Mouse (Mus musculus) MEL (cell line): Measurements from ENCODE around the gene Lcmt2.

Experiments
- CHD1 ChIP-seq: IDR thresholded peaks from 2 replicates; pipeline ENCODE4 v1.6.1; 2012; ENCODE audit warnings: low read depth, mild to moderate bottlenecking, inconsistent platforms, low read length, improper control_type of control experiment
- CTCF ChIP-seq, 3 experiments: IDR thresholded peaks in 2 of 3; conservative IDR thresholded peaks in 1 of 3; 2 replicates each; pipeline ENCODE4 v1.5.1; 2011 to 2012; ENCODE audit warnings: low read length in 3 of 3, low read depth in 2 of 3, mild to moderate bottlenecking in 2 of 3, improper control_type of control experiment in 1 of 3, inconsistent platforms in 1 of 3, mixed read lengths in 1 of 3, moderate library complexity in 1 of 3; ENCODE audit not compliant: control insufficient read depth in 1 of 3, insufficient read depth in 1 of 3, poor library complexity in 1 of 3, severe bottlenecking in 1 of 3
- ELF1 ChIP-seq: IDR thresholded peaks from 2 replicates; pipeline ENCODE4 v1.6.1; 2014; ENCODE audit warnings: low read depth, mild to moderate bottlenecking, inconsistent platforms, low read length, improper control_type of control experiment, moderate library complexity
- EP300 ChIP-seq, 2 experiments: IDR thresholded peaks; 2 replicates each; pipeline ENCODE4 v1.6.1; 2011; ENCODE audit warnings: improper control_type of control experiment in 2 of 2, low read length in 2 of 2, low read depth in 1 of 2, mild to moderate bottlenecking in 1 of 2
- ETS1 ChIP-seq: IDR thresholded peaks from 2 replicates; pipeline ENCODE4 v1.6.1; 2012; ENCODE audit warnings: low read depth, mild to moderate bottlenecking, inconsistent platforms, low read length, improper control_type of control experiment, moderate library complexity
- GATA1 ChIP-seq: IDR thresholded peaks from 2 replicates; pipeline ENCODE4 v1.6.1; 2011; ENCODE audit warnings: low read depth, low read length, improper control_type of control experiment
- NRF1 ChIP-seq: IDR thresholded peaks from 2 replicates; pipeline ENCODE4 v1.6.1; 2014; ENCODE audit warnings: low read depth, mild to moderate bottlenecking, inconsistent platforms, low read length, improper control_type of control experiment, moderate library complexity; ENCODE audit not compliant: poor library complexity, insufficient read depth, severe bottlenecking
- POLR2A ChIP-seq, 2 experiments: IDR thresholded peaks; 2 replicates each; pipeline ENCODE4 v1.6.1; 2011 to 2012; ENCODE audit warnings: low read length in 2 of 2, mild to moderate bottlenecking in 2 of 2, control low read depth in 1 of 2, improper control_type of control experiment in 1 of 2, low read depth in 1 of 2, moderate library complexity in 1 of 2; ENCODE audit not compliant: control insufficient read depth in 1 of 2, insufficient read depth in 1 of 2, poor library complexity in 1 of 2
- POLR2AphosphoS2 ChIP-seq: IDR thresholded peaks from 2 replicates; pipeline ENCODE4 v1.6.1; 2011; ENCODE audit warnings: low read length, improper control_type of control experiment
- TAL1 ChIP-seq: IDR thresholded peaks from 2 replicates; pipeline ENCODE4 v1.6.1; 2012; ENCODE audit warnings: mild to moderate bottlenecking, inconsistent platforms, low read length, moderate library complexity, mixed read lengths
- TBP ChIP-seq: IDR thresholded peaks from 2 replicates; pipeline ENCODE4 v1.8.0; 2011; ENCODE audit warnings: low read depth, low read length, improper control_type of control experiment
- USF1 ChIP-seq: IDR thresholded peaks from 2 replicates; pipeline ENCODE4 v1.6.1; 2014; ENCODE audit warnings: low read depth, mild to moderate bottlenecking, inconsistent platforms, low read length, improper control_type of control experiment, moderate library complexity
- USF2 ChIP-seq, 2 experiments: IDR thresholded peaks; 2 replicates each; pipeline ENCODE4 v1.6.1; 2011 to 2012; ENCODE audit warnings: improper control_type of control experiment in 2 of 2, low read length in 2 of 2, borderline replicate concordance in 1 of 2, inconsistent platforms in 1 of 2, low read depth in 1 of 2, mild to moderate bottlenecking in 1 of 2; ENCODE audit not compliant: insufficient read depth in 1 of 2
- ZC3H11A ChIP-seq: IDR thresholded peaks from 2 replicates; pipeline ENCODE4 v1.6.1; 2012; ENCODE audit warnings: low read depth, mild to moderate bottlenecking, inconsistent platforms, low read length, improper control_type of control experiment

DNA sequence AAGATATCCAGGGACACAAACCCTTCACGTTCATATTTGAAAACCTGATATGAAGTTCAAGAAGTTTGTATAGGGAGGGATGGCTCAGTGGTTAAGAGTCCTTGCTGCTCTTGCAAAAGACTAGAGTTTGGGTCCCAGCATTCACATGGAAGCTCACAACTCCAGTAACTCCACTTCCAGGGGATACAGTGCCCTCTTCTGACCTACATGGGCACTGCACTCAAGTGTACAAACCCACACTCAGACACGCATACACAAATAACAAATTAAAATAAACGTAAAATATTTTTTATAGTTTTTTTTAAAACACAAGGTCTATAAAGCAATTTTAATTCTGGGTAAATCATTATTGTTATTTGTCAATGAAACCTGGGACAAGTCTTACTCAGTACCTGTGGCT lies 51.9 kb downstream of the Lcmt2 start:
- TF ChIP-seq CTCF (IDR thresholded peaks at IDR 0.05 in 2 of 3, conservative IDR thresholded peaks at IDR 0.05 in 1 of 3; ENCODE audit: control insufficient read depth in 1 of 3, insufficient read depth in 1 of 3, low read depth in 2 of 3, low read length in 3 of 3, poor library complexity in 1 of 3, severe bottlenecking in 1 of 3) (peak; percentile 39 to 53 (median 48)), POLR2A (IDR thresholded peaks at IDR 0.05; ENCODE audit: control insufficient read depth in 1 of 2, insufficient read depth in 1 of 2, low read depth in 1 of 2, low read length in 2 of 2, poor library complexity in 1 of 2) (no peak), ELF1 (no peak), EP300 (IDR thresholded peaks at IDR 0.05; ENCODE audit: low read depth in 1 of 2, low read length in 2 of 2) (no peak), GATA1 (no peak), POLR2AphosphoS2 (no peak), USF2 (IDR thresholded peaks at IDR 0.05; ENCODE audit: borderline replicate concordance in 1 of 2, insufficient read depth in 1 of 2, low read depth in 1 of 2, low read length in 2 of 2) (no peak), CHD1 (no peak), ZC3H11A (0 out of 2 replicates have a peak, but pooled peaks have one; percentile 6), TBP (no peak), ETS1 (no peak), NRF1 (no peak), USF1 (no peak), TAL1 (no peak)
